In genomic region chr15:78405517-78406211, GRCm38 (mm10) we compare ENCODE assay signal across 8 mouse cellular contexts. TPM values are rescaled to one million over a fixed set of nuclear protein-coding genes. Genes with fewer than 3 reads are reported as not detected.
DNase-seq lines count a peak whose midpoint lies in the region; ATAC-seq lines count a peak whose summit lies in the region.

Tst (minus strand) TSS chr15:78405907.

- H3K4me1 ChIP-seq in megakaryocyte, embryonic 14.5 days, result peaks cover 71% of the 10 kb centered on the region

- peak; percentile 32 for ATAC-seq in inflammation-experienced regulatory T-cells, adult 6 months

- DNase-seq in adrenal gland, adult 8-10 months, result peak; percentile 98
- DNase-seq in embryo, embryonic 11.5 days (ENCODE audit: low read depth, low spot score), result peak; percentile 60
- DNase-seq in gastrocnemius, postnatal 25 days, result peak; percentile 86
- peak; percentile 88 to 92 for DNase-seq in left cerebral cortex, adult 9 months (ENCODE audit: low spot score in 2 of 2)
- DNase-seq in right cerebral cortex, postnatal 14 days, result peak; percentile 84
- DNase-seq in urinary bladder, postnatal 25 days (ENCODE audit: low spot score), result peak; percentile 81

- H3K36me3 ChIP-seq in megakaryocyte, embryonic 14.5 days (replicated peaks; ENCODE audit: low read length), result peaks cover 10% of the 10 kb centered on the region

- no peaks in the 10 kb centered on the region for H3K9me3 ChIP-seq in megakaryocyte, embryonic 14.5 days

- H3K4me3 ChIP-seq in megakaryocyte, embryonic 14.5 days (replicated peaks), result peak within 1 kb of the TSS; percentile 96

- H3K27me3 ChIP-seq in megakaryocyte, embryonic 14.5 days (replicated peaks), result peaks cover 5% of the 10 kb centered on the region

RNA-seq across cellular contexts. Expression of gene Tst, which starts in this region (rescaled TPM):
- 100 to 1,000 TPM; 288 to 361 (median 321) TPM for total RNA-seq in adrenal gland, adult 8-10 months (2022)
- total RNA-seq in gastrocnemius, postnatal 25 days (2021), result 10 to 100 TPM; 18.4 to 26.5 TPM
- polyA plus RNA-seq in inflammation-experienced regulatory T-cells, adult 6 months (2017; shearing (Covaris generic)), result 1 to 10 TPM; 1.8 to 5.3 (median 2.1) TPM
- 1.6 and 6.3 TPM in 2 replicates for polyA plus RNA-seq in megakaryocyte, embryonic 14.5 days (2012; ENCODE audit: insufficient read depth, low replicate concordance)

Comparison
In these comparisons a context has a peak if more than half of its experiments do, and no peak if none do; other contexts are left out.
1. Peak in every context shown above with its lines: DNase-seq, ATAC-seq and H3K4me3 ChIP-seq.
2. RNA of gene Tst (total RNA-seq): 288 to 361 TPM in adrenal gland, adult 8-10 months; 18.4 to 26.5 TPM in gastrocnemius, postnatal 25 days; every median in the first group is over 10 times any median in the second.